In the genomic region with DNA sequence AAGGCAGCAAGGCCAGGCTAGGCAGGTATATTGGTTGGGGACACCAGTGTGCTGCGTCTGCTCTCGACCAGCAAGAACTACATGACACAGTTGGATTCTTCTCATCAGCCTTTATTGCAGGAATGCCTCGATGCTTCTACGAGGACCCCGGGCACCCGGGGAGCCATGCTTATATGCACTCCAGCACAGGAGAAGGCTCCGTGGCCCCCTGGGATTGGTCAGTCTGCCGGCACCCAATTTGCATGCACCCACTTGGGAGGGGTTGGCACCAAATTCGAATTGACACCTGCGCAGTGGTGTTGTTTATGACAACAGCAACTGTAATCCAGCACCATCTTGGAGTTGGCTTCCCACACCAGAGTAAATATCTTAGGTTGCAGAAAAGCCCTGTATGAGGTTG, we compare ENCODE assay signal across 28 mouse cellular contexts. TPM values are rescaled to one million over a fixed set of nuclear protein-coding genes. Genes with fewer than 3 reads are reported as not detected.
A peak's percentile ranks its signal among the peaks of the same experiment; 100 is the strongest.
DNase-seq lines count a peak whose midpoint lies in the region; ATAC-seq lines count a peak whose summit lies in the region.
"Had no signal": no experiment of that assay in that cellular context is flagged by ENCODE, and none has a peak within 500 bp of the region (broad histone marks: within the 10 kb centered on the region; RNA-seq: fewer than 3 reads in every experiment).

No protein-coding gene starts in this region.

- H3K36me3 ChIP-seq in embryonic facial prominence, embryonic 12.5 days, result no peaks in the 10 kb centered on the region
- H3K36me3 ChIP-seq in embryonic facial prominence, embryonic 10.5 days (replicated peaks), result no peaks in the 10 kb centered on the region
- H3K36me3 ChIP-seq in heart, embryonic 14.5 days (ENCODE audit: control insufficient read depth, insufficient read depth, low read length), result no peaks in the 10 kb centered on the region
- no peaks in the 10 kb centered on the region for H3K36me3 ChIP-seq in limb, embryonic 15.5 days
- H3K36me3 ChIP-seq in limb, embryonic 10.5 days, result no peaks in the 10 kb centered on the region
- H3K36me3 ChIP-seq in midbrain, embryonic 14.5 days (ENCODE audit: control insufficient read depth, insufficient read depth, low read length), result no peaks in the 10 kb centered on the region
- no peaks in the 10 kb centered on the region for H3K36me3 ChIP-seq in midbrain, embryonic 10.5 days
- H3K36me3 ChIP-seq: forebrain, embryonic 15.5 days; G1E had no signal

- WGBS in embryonic facial prominence, embryonic 12.5 days, result 87% methylated on average over 10 of the region's 10 CpGs
- WGBS in embryonic facial prominence, embryonic 10.5 days, result 91% methylated on average over 10 of the region's 10 CpGs
- WGBS in heart, embryonic 14.5 days, result 75% methylated on average over 10 of the region's 10 CpGs
- 84% methylated on average over 10 of the region's 10 CpGs for WGBS in limb, embryonic 15.5 days
- 90% methylated on average over 10 of the region's 10 CpGs for WGBS in limb, embryonic 10.5 days
- WGBS in midbrain, embryonic 14.5 days, result 87% methylated on average over 10 of the region's 10 CpGs
- 90% methylated on average over 10 of the region's 10 CpGs for WGBS in midbrain, embryonic 10.5 days

- H3K4me2 ChIP-seq in embryonic facial prominence, embryonic 12.5 days (replicated peaks), result no peak overlapping the region
- no peak overlapping the region for H3K4me2 ChIP-seq in heart, embryonic 14.5 days (ENCODE audit: low read length)
- H3K4me2 ChIP-seq in limb, embryonic 15.5 days, result no peak overlapping the region
- H3K4me2 ChIP-seq in midbrain, embryonic 14.5 days (ENCODE audit: low read length), result no peak overlapping the region
- H3K4me2 ChIP-seq: forebrain, embryonic 13.5 days; forebrain, embryonic 15.5 days had no signal

- DNase-seq in embryonic facial prominence, embryonic 10.5 days (ENCODE audit: low spot score), result no peak
- DNase-seq in heart, adult 9 months (ENCODE audit: low spot score in 2 of 2), result no peak
- DNase-seq in limb, embryonic 10.5 days (ENCODE audit: low spot score), result no peak
- no peak for DNase-seq in midbrain, embryonic 14.5 days
- DNase-seq in midbrain, embryonic 10.5 days (ENCODE audit: low spot score), result no peak
- DNase-seq: adrenal gland, adult 8-10 months; adrenal gland, postnatal 14 days; adrenal gland, postnatal 36 days; B cell, adult 2 months; cerebellum, adult 11-12 months; cerebellum, adult 2 months; cerebellum, adult 9-10 months; cerebellum, postnatal 10 days; cerebellum, postnatal 25 days had no signal

- peaks cover 46% of the 10 kb centered on the region for H3K9me3 ChIP-seq in embryonic facial prominence, embryonic 12.5 days
- H3K9me3 ChIP-seq in embryonic facial prominence, embryonic 10.5 days, result peaks cover 91% of the 10 kb centered on the region
- peaks cover 51% of the 10 kb centered on the region for H3K9me3 ChIP-seq in heart, embryonic 14.5 days (ENCODE audit: control insufficient read depth, low read length)
- peaks cover 18% of the 10 kb centered on the region for H3K9me3 ChIP-seq in limb, embryonic 15.5 days
- peaks cover 46% of the 10 kb centered on the region for H3K9me3 ChIP-seq in limb, embryonic 10.5 days (replicated peaks)
- H3K9me3 ChIP-seq in midbrain, embryonic 14.5 days (ENCODE audit: control insufficient read depth, low read length), result peaks cover 60% of the 10 kb centered on the region
- peaks cover 98% of the 10 kb centered on the region for H3K9me3 ChIP-seq in midbrain, embryonic 10.5 days (replicated peaks)

- H3K27me3 ChIP-seq in embryonic facial prominence, embryonic 12.5 days, result no peaks in the 10 kb centered on the region
- no peaks in the 10 kb centered on the region for H3K27me3 ChIP-seq in embryonic facial prominence, embryonic 10.5 days (replicated peaks; ENCODE audit: low read depth, poor library complexity, severe bottlenecking)
- no peaks in the 10 kb centered on the region for H3K27me3 ChIP-seq in heart, embryonic 14.5 days (ENCODE audit: control insufficient read depth, insufficient read depth, low read length)
- H3K27me3 ChIP-seq in limb, embryonic 15.5 days, result no peaks in the 10 kb centered on the region
- H3K27me3 ChIP-seq in limb, embryonic 10.5 days (ENCODE audit: low read depth, poor library complexity, severe bottlenecking), result no peaks in the 10 kb centered on the region
- no peaks in the 10 kb centered on the region for H3K27me3 ChIP-seq in midbrain, embryonic 14.5 days (ENCODE audit: control insufficient read depth, insufficient read depth, low read length)
- H3K27me3 ChIP-seq in midbrain, embryonic 10.5 days (ENCODE audit: low read depth, poor library complexity, severe bottlenecking), result no peaks in the 10 kb centered on the region
- H3K27me3 ChIP-seq: CH12.LX; forebrain, embryonic 13.5 days; forebrain, embryonic 15.5 days; Patski had no signal

- peak; percentile 41; the same call in 1 of the 2 replicates for ATAC-seq in embryonic facial prominence, embryonic 12.5 days (ENCODE audit: insufficient number of reproducible peaks, insufficient read depth, low FRiP score, low TSS enrichment)
- 0 out of 2 replicates have a peak, but pooled peaks have one; percentile 39 for ATAC-seq in heart, embryonic 14.5 days (ENCODE audit: insufficient number of reproducible peaks, insufficient read depth, low FRiP score, low read depth)
- ATAC-seq in limb, embryonic 15.5 days (ENCODE audit: insufficient number of reproducible peaks, low FRiP score, low TSS enrichment, low read depth), result peak; percentile 44; the same call in 1 of the 2 replicates
- ATAC-seq in midbrain, embryonic 14.5 days (ENCODE audit: low FRiP score, low TSS enrichment), result peak; percentile 17; the same call in 1 of the 2 replicates
- ATAC-seq: activated CD4-positive, CD25-positive, alpha-beta regulatory T cell, adult 4 months; CD4-positive, CD25-positive, alpha-beta regulatory T cell, adult 4 months; forebrain, embryonic 13.5 days; forebrain, embryonic 15.5 days; Patski had no signal

- H3K9ac ChIP-seq in embryonic facial prominence, embryonic 12.5 days, result no peak overlapping the region
- H3K9ac ChIP-seq in heart, embryonic 14.5 days (ENCODE audit: low read length), result no peak overlapping the region
- no peak overlapping the region for H3K9ac ChIP-seq in limb, embryonic 15.5 days
- no peak overlapping the region for H3K9ac ChIP-seq in midbrain, embryonic 14.5 days (replicated peaks; ENCODE audit: low read length)
- H3K9ac ChIP-seq: forebrain, embryonic 13.5 days; forebrain, embryonic 15.5 days had no signal

- no peak overlapping the region for H3K27ac ChIP-seq in embryonic facial prominence, embryonic 12.5 days
- H3K27ac ChIP-seq in embryonic facial prominence, embryonic 10.5 days (replicated peaks), result no peak overlapping the region
- no peak overlapping the region for H3K27ac ChIP-seq in heart, embryonic 14.5 days (replicated peaks in 1 of 2; ENCODE audit: control insufficient read depth in 1 of 2, insufficient read depth in 1 of 2, low read depth in 2 of 2, low read length in 2 of 2)
- no peak overlapping the region for H3K27ac ChIP-seq in limb, embryonic 15.5 days
- H3K27ac ChIP-seq in limb, embryonic 10.5 days, result no peak overlapping the region
- no peak overlapping the region for H3K27ac ChIP-seq in midbrain, embryonic 14.5 days (replicated peaks; ENCODE audit: low read depth, low read length)
- H3K27ac ChIP-seq in midbrain, embryonic 10.5 days (replicated peaks), result no peak overlapping the region
- H3K27ac ChIP-seq: forebrain, embryonic 13.5 days; forebrain, embryonic 15.5 days had no signal

- H3K4me3 ChIP-seq in embryonic facial prominence, embryonic 12.5 days, result no peak overlapping the region
- H3K4me3 ChIP-seq in embryonic facial prominence, embryonic 10.5 days, result no peak overlapping the region
- no peak overlapping the region for H3K4me3 ChIP-seq in heart, embryonic 14.5 days (ENCODE audit: control insufficient read depth in 1 of 2, insufficient read depth in 1 of 2, low read depth in 1 of 2, low read length in 2 of 2)
- H3K4me3 ChIP-seq in limb, embryonic 15.5 days, result no peak overlapping the region
- no peak overlapping the region for H3K4me3 ChIP-seq in limb, embryonic 10.5 days
- no peak overlapping the region for H3K4me3 ChIP-seq in midbrain, embryonic 14.5 days (replicated peaks; ENCODE audit: low read depth, low read length)
- no peak overlapping the region for H3K4me3 ChIP-seq in midbrain, embryonic 10.5 days
- H3K4me3 ChIP-seq: forebrain, embryonic 13.5 days; forebrain, embryonic 15.5 days had no signal

- no peaks in the 10 kb centered on the region for H3K4me1 ChIP-seq in embryonic facial prominence, embryonic 12.5 days
- H3K4me1 ChIP-seq in embryonic facial prominence, embryonic 10.5 days, result no peaks in the 10 kb centered on the region
- no peaks in the 10 kb centered on the region for H3K4me1 ChIP-seq in heart, embryonic 14.5 days (ENCODE audit: control insufficient read depth in 2 of 2, insufficient read depth in 2 of 2, low read length in 2 of 2)
- no peaks in the 10 kb centered on the region for H3K4me1 ChIP-seq in limb, embryonic 15.5 days
- H3K4me1 ChIP-seq in limb, embryonic 10.5 days, result no peaks in the 10 kb centered on the region
- H3K4me1 ChIP-seq in midbrain, embryonic 14.5 days (ENCODE audit: control insufficient read depth, insufficient read depth, low read length), result no peaks in the 10 kb centered on the region
- no peaks in the 10 kb centered on the region for H3K4me1 ChIP-seq in midbrain, embryonic 10.5 days
- H3K4me1 ChIP-seq: forebrain, embryonic 13.5 days; forebrain, embryonic 15.5 days had no signal

RNA-seq across cellular contexts. Expression of a gene that starts 28.1 kb away (rescaled TPM):
- polyA plus RNA-seq in embryonic facial prominence, embryonic 12.5 days (2016; fragmentation: Nextera tagmentation; extraction: Ambion mirVana), result not detected in 2 replicates
- polyA plus RNA-seq in embryonic facial prominence, embryonic 10.5 days (2016; fragmentation: Nextera tagmentation; extraction: Ambion mirVana), result not detected in 2 replicates
- polyA plus RNA-seq in heart, embryonic 14.5 days (2014; fragmentation: Nextera tagmentation; extraction: Ambion mirVana), result not detected in 2 replicates
- not detected in 2 replicates for polyA plus RNA-seq in limb, embryonic 15.5 days (2015; fragmentation: Nextera tagmentation; extraction: Ambion mirVana)
- polyA plus RNA-seq in limb, embryonic 10.5 days (2016; fragmentation: Nextera tagmentation; extraction: Ambion mirVana), result not detected in 2 replicates
- polyA plus RNA-seq in midbrain, embryonic 14.5 days (2014; fragmentation: Nextera tagmentation; extraction: Ambion mirVana), result not detected in 2 replicates
- polyA plus RNA-seq in midbrain, embryonic 10.5 days (2016; fragmentation: Nextera tagmentation; extraction: Ambion mirVana), result not detected in 2 replicates
- polyA plus RNA-seq: activated CD4-positive, CD25-positive, alpha-beta regulatory T cell, adult 4 months; CD4-positive, CD25-positive, alpha-beta regulatory T cell, adult 4 months; cerebellum, adult 2 months; cortical plate, adult 2 months; embryonic facial prominence, embryonic 11.5 days; embryonic facial prominence, embryonic 14.5 days; forebrain, embryonic 11.5 days; forebrain, embryonic 13.5 days; forebrain, embryonic 15.5 days; G1E; Patski had no signal
